ENCODE assay signal across 19 mouse cellular contexts in the genomic region with DNA sequence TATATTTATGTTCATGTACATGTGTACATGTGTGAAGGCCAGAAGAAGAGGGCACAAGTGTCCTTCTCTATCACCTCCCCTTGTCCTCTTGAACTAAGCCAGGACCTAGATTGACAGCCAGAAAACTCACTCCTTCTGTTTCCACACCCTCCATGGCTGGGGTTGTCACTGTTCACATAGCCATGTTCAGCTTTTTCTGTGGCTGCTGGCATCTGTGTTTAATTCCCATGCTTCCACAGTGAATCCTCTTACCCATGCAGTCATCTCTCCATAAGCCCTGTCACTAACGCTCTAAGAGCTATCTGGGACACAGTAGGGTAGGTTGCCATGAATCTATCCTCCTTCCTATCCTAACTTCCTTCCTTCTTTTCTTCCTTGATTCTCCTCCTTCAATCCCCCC.
DNase-seq lines count a peak whose midpoint lies in the region; ATAC-seq lines count a peak whose summit lies in the region.
"Had no signal": no experiment of that assay in that cellular context is flagged by ENCODE, and none has a peak within 500 bp of the region (broad histone marks: within the 10 kb centered on the region; RNA-seq: fewer than 3 reads in every experiment).

No protein-coding gene starts in this region.

- H3K9ac ChIP-seq in liver, embryonic 11.5 days (ENCODE audit: low read depth, low read length) = peak overlapping the region; percentile 35
- peak overlapping the region; percentile 45 for H3K9ac ChIP-seq in liver, embryonic 15.5 days
- H3K9ac ChIP-seq: lung, embryonic 15.5 days had no signal

- no peak for ATAC-seq in liver, embryonic 11.5 days (replicated peaks; ENCODE audit: low FRiP score)
- no peak for ATAC-seq in liver, embryonic 15.5 days (ENCODE audit: insufficient read depth)
- ATAC-seq in erythroblast, adult 5-6 weeks (replicated peaks; ENCODE audit: low FRiP score, poor library complexity, severe bottlenecking) = no peak
- ATAC-seq: forebrain, embryonic 16.5 days; hindbrain, postnatal 0 days had no signal

- no peaks in the 10 kb centered on the region for H3K27me3 ChIP-seq in liver, embryonic 11.5 days (replicated peaks; ENCODE audit: control insufficient read depth, insufficient read depth, low read length)
- no peaks in the 10 kb centered on the region for H3K27me3 ChIP-seq in embryonic facial prominence, embryonic 10.5 days (replicated peaks; ENCODE audit: low read depth, poor library complexity, severe bottlenecking)
- no peaks in the 10 kb centered on the region for H3K27me3 ChIP-seq in liver, embryonic 15.5 days
- H3K27me3 ChIP-seq: CH12.LX; lung, embryonic 15.5 days had no signal

- H3K4me2 ChIP-seq in liver, embryonic 11.5 days = peak overlapping the region; percentile 35
- peak overlapping the region; percentile 80 for H3K4me2 ChIP-seq in liver, embryonic 15.5 days
- H3K4me2 ChIP-seq: lung, embryonic 15.5 days had no signal

- peaks cover 68% of the 10 kb centered on the region for H3K4me1 ChIP-seq in liver, embryonic 11.5 days (replicated peaks; ENCODE audit: control insufficient read depth, insufficient read depth, low read length)
- peaks cover 27% of the 10 kb centered on the region for H3K4me1 ChIP-seq in embryonic facial prominence, embryonic 10.5 days
- peaks cover 89% of the 10 kb centered on the region for H3K4me1 ChIP-seq in liver, embryonic 15.5 days (replicated peaks)

- WGBS in liver, embryonic 11.5 days = 29% methylated on average over 1 of the region's 1 CpGs
- WGBS in embryonic facial prominence, embryonic 10.5 days = 78% methylated on average over 1 of the region's 1 CpGs
- WGBS in liver, embryonic 15.5 days (ENCODE audit: insufficient replicate concordance) = 18% methylated on average over 1 of the region's 1 CpGs

- H3K27ac ChIP-seq in liver, embryonic 11.5 days (ENCODE audit: low read depth, low read length) = peak overlapping the region; percentile 96
- 0 out of 2 replicates have a peak overlapping the region, but pooled peaks have one; percentile 37 for H3K27ac ChIP-seq in embryonic facial prominence, embryonic 10.5 days (replicated peaks)
- H3K27ac ChIP-seq in liver, embryonic 15.5 days (replicated peaks) = peak overlapping the region; percentile 100
- H3K27ac ChIP-seq: gastrocnemius, adult 2 months; hindbrain, postnatal 0 days; kidney, postnatal 0 days; lung, embryonic 15.5 days had no signal

- peak; percentile 89 for DNase-seq in heart, adult 11 months
- DNase-seq in heart, adult 8-10 months (ENCODE audit: low spot score) = no peak
- no peak for DNase-seq in liver, embryonic 11.5 days (ENCODE audit: low spot score)
- no peak for DNase-seq in liver
- no peak for DNase-seq in embryonic facial prominence, embryonic 10.5 days (ENCODE audit: low spot score)
- DNase-seq in gastrocnemius, adult 18-20 months (ENCODE audit: low spot score) = no peak
- DNase-seq: adrenal gland, adult 2 months; cerebellum, adult 11 months; cerebellum, postnatal 14 days; kidney, adult 11 months; thymus, postnatal 25 days had no signal

- no peaks in the 10 kb centered on the region for H3K36me3 ChIP-seq in liver, embryonic 11.5 days (ENCODE audit: control insufficient read depth, insufficient read depth, low read length)
- no peaks in the 10 kb centered on the region for H3K36me3 ChIP-seq in embryonic facial prominence, embryonic 10.5 days (replicated peaks)
- H3K36me3 ChIP-seq in liver, embryonic 15.5 days (replicated peaks) = no peaks in the 10 kb centered on the region
- H3K36me3 ChIP-seq: lung, embryonic 15.5 days had no signal

- H3K9me3 ChIP-seq in liver, embryonic 11.5 days (ENCODE audit: control insufficient read depth, low read length) = no peaks in the 10 kb centered on the region
- H3K9me3 ChIP-seq in embryonic facial prominence, embryonic 10.5 days = no peaks in the 10 kb centered on the region
- no peaks in the 10 kb centered on the region for H3K9me3 ChIP-seq in liver, embryonic 15.5 days (replicated peaks)
- H3K9me3 ChIP-seq: lung, embryonic 15.5 days had no signal

- H3K4me3 ChIP-seq in liver, embryonic 11.5 days (ENCODE audit: low read depth, low read length) = no peak overlapping the region
- H3K4me3 ChIP-seq in embryonic facial prominence, embryonic 10.5 days = no peak overlapping the region
- H3K4me3 ChIP-seq in liver, embryonic 15.5 days (replicated peaks) = no peak overlapping the region
- H3K4me3 ChIP-seq: gastrocnemius, adult 2 months; lung, embryonic 15.5 days had no signal

Comparison
In these comparisons a context has a peak if more than half of its experiments do, and no peak if none do; other contexts are left out.
1. H3K27ac ChIP-seq: peak in every context shown above with its lines; median percentile 100 in liver, embryonic 15.5 days; 96 in liver, embryonic 11.5 days; 37 in embryonic facial prominence, embryonic 10.5 days.